Mouse (Mus musculus): ENCODE measurements around the gene Map3k7. TPM values are rescaled to one million over a fixed set of nuclear protein-coding genes. Genes with fewer than 3 reads are reported as not detected.

Map3k7 gene
- total and polyA plus RNA-seq, 3 experiments = 40.6 to 46.0 (median 45.4) TPM

GRCm38 (mm10) chr4:32060686-32061085, 96.8 kb downstream of the Map3k7 start:
- DNase-seq = no peak

DNA sequence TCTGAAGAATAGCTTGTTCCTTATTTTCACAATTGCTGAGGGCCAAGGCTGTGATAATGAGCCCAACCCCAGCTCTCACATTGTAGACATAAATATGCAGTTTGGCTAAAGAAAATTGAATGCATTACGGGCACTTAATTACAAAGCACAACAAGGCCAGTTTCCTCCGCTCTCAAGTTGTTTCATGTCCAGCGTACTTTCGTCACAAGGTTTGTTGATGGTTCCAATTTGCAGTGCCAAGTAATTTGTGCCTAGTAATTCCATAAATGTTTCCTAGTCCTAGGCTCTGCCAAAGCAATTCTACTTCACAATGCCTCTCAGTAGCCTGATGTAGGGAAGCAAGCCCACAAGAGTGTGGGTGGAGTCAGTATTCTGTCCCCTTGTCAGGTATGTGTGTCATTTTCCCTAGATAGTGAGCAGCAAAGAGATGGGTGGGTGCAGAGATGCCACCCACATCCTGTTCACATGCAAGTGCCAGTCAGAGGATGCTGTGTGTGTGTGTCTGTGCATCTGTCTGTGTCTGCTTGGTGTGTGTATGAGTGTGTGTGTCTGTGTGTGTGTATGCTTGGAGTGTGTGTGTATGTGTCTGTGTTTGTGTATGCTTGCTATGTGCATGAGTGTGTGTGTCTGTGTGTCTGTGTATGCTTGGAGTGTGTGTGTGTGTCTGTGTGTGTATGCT, 98.6 kb downstream of the Map3k7 start:
- DNase-seq = no peak

DNA sequence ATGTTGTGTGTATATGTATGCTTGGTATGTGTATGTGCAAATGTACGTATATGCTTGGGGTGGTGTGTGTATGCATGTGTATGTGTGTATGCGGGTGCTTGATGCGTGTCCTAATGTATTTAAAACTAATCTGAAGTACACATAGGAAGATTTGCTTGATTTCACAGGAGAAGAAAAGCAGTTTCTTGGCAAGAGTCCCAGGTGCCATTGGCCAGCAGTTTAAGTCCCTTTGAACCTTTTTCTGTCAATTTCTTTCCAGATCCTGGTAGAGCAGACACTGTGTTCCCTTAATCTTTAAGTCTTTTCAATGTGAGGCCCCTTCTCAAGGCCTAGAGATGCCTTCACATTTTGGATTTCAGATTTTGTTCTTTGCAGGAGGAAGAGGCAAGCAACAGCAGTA, 99.4 kb downstream of the Map3k7 start:
- no peak for DNase-seq

All from adrenal gland, adult 2 months (tissue).